ENCODE assay signal across 23 mouse cellular contexts in genomic region chr3:129624193-129624805, GRCm38 (mm10).
DNase-seq lines count a peak whose midpoint lies in the region; ATAC-seq and TF ChIP-seq lines count a peak whose summit lies in the region.
"Had no signal": no experiment of that assay in that cellular context is flagged by ENCODE, and none has a peak within 500 bp of the region (broad histone marks: within the 10 kb centered on the region; RNA-seq: fewer than 3 reads in every experiment).

No protein-coding gene starts in this region.

- H3K4me2 ChIP-seq in hindbrain, embryonic 15.5 days = no peak overlapping the region
- no peak overlapping the region for H3K4me2 ChIP-seq in hindbrain, embryonic 13.5 days
- no peak overlapping the region for H3K4me2 ChIP-seq in neural tube, embryonic 15.5 days
- H3K4me2 ChIP-seq: heart, embryonic 15.5 days; intestine, embryonic 15.5 days; liver, embryonic 15.5 days; lung, embryonic 15.5 days had no signal

- no peak overlapping the region for H3K9ac ChIP-seq in hindbrain, embryonic 15.5 days
- no peak overlapping the region for H3K9ac ChIP-seq in hindbrain, embryonic 13.5 days
- no peak overlapping the region for H3K9ac ChIP-seq in neural tube, embryonic 15.5 days (replicated peaks)
- H3K9ac ChIP-seq: heart, embryonic 15.5 days; intestine, embryonic 15.5 days; liver, embryonic 15.5 days; lung, embryonic 15.5 days had no signal

- H3K36me3 ChIP-seq in hindbrain, embryonic 15.5 days = 0 out of 2 replicates have a peak, but pooled peaks cover 2% of the 10 kb centered on the region
- H3K36me3 ChIP-seq in hindbrain, embryonic 13.5 days = peaks cover 8% of the 10 kb centered on the region
- no peaks in the 10 kb centered on the region for H3K36me3 ChIP-seq in neural tube, embryonic 15.5 days
- H3K36me3 ChIP-seq: heart, embryonic 15.5 days; intestine, embryonic 15.5 days; liver, embryonic 15.5 days; lung, embryonic 15.5 days had no signal

- 80% methylated on average over 10 of the region's 10 CpGs for WGBS in cerebellum, adult 2 months
- WGBS in hindbrain, embryonic 15.5 days = 93% methylated on average over 10 of the region's 10 CpGs
- WGBS in hindbrain, embryonic 13.5 days = 90% methylated on average over 10 of the region's 10 CpGs
- WGBS in neural tube, embryonic 15.5 days = 90% methylated on average over 10 of the region's 10 CpGs

- no peaks in the 10 kb centered on the region for H3K27me3 ChIP-seq in cerebellum, adult 2 months (ENCODE audit: control insufficient read depth, insufficient read depth, low read length)
- no peaks in the 10 kb centered on the region for H3K27me3 ChIP-seq in hindbrain, embryonic 15.5 days
- H3K27me3 ChIP-seq in hindbrain, embryonic 13.5 days = no peaks in the 10 kb centered on the region
- no peaks in the 10 kb centered on the region for H3K27me3 ChIP-seq in neural tube, embryonic 15.5 days (replicated peaks)
- H3K27me3 ChIP-seq: heart, embryonic 15.5 days; intestine, embryonic 15.5 days; liver, embryonic 15.5 days had no signal

- H3K27ac ChIP-seq in cerebellum, adult 2 months (ENCODE audit: insufficient read depth, low read length) = no peak overlapping the region
- no peak overlapping the region for H3K27ac ChIP-seq in hindbrain, embryonic 15.5 days (replicated peaks)
- H3K27ac ChIP-seq in hindbrain, embryonic 13.5 days = no peak overlapping the region
- H3K27ac ChIP-seq in neural tube, embryonic 15.5 days (replicated peaks) = no peak overlapping the region
- H3K27ac ChIP-seq: embryonic facial prominence, embryonic 10.5 days; heart, adult 2 months; heart, embryonic 15.5 days; intestine, embryonic 15.5 days; limb, embryonic 10.5 days; liver, embryonic 15.5 days; lung, embryonic 15.5 days had no signal

- no peak overlapping the region for H3K4me3 ChIP-seq in cerebellum, adult 2 months (replicated peaks; ENCODE audit: insufficient read depth, low read depth, low read length)
- H3K4me3 ChIP-seq in hindbrain, embryonic 15.5 days = no peak overlapping the region
- H3K4me3 ChIP-seq in hindbrain, embryonic 13.5 days = no peak overlapping the region
- no peak overlapping the region for H3K4me3 ChIP-seq in neural tube, embryonic 15.5 days (replicated peaks)
- H3K4me3 ChIP-seq: embryonic facial prominence, embryonic 10.5 days; heart, adult 2 months; heart, embryonic 15.5 days; intestine, embryonic 15.5 days; limb, embryonic 10.5 days; liver, embryonic 15.5 days; lung, embryonic 15.5 days had no signal

- H3K4me1 ChIP-seq in cerebellum, adult 2 months (ENCODE audit: control insufficient read depth, insufficient read depth, low read length) = peaks cover 5% of the 10 kb centered on the region
- H3K4me1 ChIP-seq in hindbrain, embryonic 15.5 days (replicated peaks) = no peaks in the 10 kb centered on the region
- H3K4me1 ChIP-seq in hindbrain, embryonic 13.5 days (replicated peaks) = 0 out of 2 replicates have a peak, but pooled peaks cover 1% of the 10 kb centered on the region
- 0 out of 2 replicates have a peak, but pooled peaks cover 6% of the 10 kb centered on the region for H3K4me1 ChIP-seq in neural tube, embryonic 15.5 days

- 0 out of 2 replicates have a peak, but pooled peaks have one; percentile 28 for ATAC-seq in hindbrain, embryonic 15.5 days (ENCODE audit: low FRiP score, low read depth)
- no peak for ATAC-seq in hindbrain, embryonic 13.5 days (ENCODE audit: low FRiP score)
- no peak for ATAC-seq in neural tube, embryonic 15.5 days (ENCODE audit: low FRiP score)
- ATAC-seq: intestine, embryonic 15.5 days had no signal

- H3K9me3 ChIP-seq in hindbrain, embryonic 15.5 days = no peaks in the 10 kb centered on the region
- no peaks in the 10 kb centered on the region for H3K9me3 ChIP-seq in hindbrain, embryonic 13.5 days
- H3K9me3 ChIP-seq in neural tube, embryonic 15.5 days (replicated peaks) = no peaks in the 10 kb centered on the region
- H3K9me3 ChIP-seq: embryonic facial prominence, embryonic 10.5 days; heart, embryonic 15.5 days; intestine, embryonic 15.5 days; limb, embryonic 10.5 days; liver, embryonic 15.5 days; lung, embryonic 15.5 days had no signal

- TF ChIP-seq POLR2A in cerebellum, adult 2 months (IDR thresholded peaks at IDR 0.05; ENCODE audit: borderline replicate concordance, insufficient read depth, low read length) = no peak

- peak; percentile 15 for DNase-seq in cerebellum, adult 9-11 months
- DNase-seq in cerebellum, adult 2 months = no peak
- peak; percentile 80 for DNase-seq in layer of hippocampus, adult 9-11 months
- no peak for DNase-seq in layer of hippocampus, postnatal 25 days (ENCODE audit: extremely low spot score in 1 of 2, low spot score in 1 of 2)
- peak; percentile 69 for DNase-seq in telencephalon, adult 2 months (ENCODE audit: low read depth, low spot score)
- DNase-seq: cerebellum, adult 8-10 months; gastrocnemius, postnatal 36 days; heart, adult 2 months; heart, postnatal 4 days; kidney, adult 9 months; liver; lung, postnatal 36 days; midbrain, embryonic 14.5 days; thymus, postnatal 14 days had no signal

- TF ChIP-seq CTCF in cerebellum, adult 2 months (IDR thresholded peaks at IDR 0.05; ENCODE audit: borderline replicate concordance, insufficient read depth, low read depth, low read length) = no peak

Comparison
In these comparisons a context has a peak if more than half of its experiments do, and no peak if none do; other contexts are left out.
1. DNase-seq: peak in cerebellum, adult 9-11 months (single experiment), layer of hippocampus, adult 9-11 months (single experiment) and telencephalon, adult 2 months (single experiment); none in cerebellum, adult 2 months (0 of 2) and layer of hippocampus, postnatal 25 days (0 of 2).